Mouse (Mus musculus) kidney, adult 2 months (tissue): ENCODE measurements around the gene Iqschfp. TPM values are rescaled to one million over a fixed set of nuclear protein-coding genes. Genes with fewer than 3 reads are reported as not detected.
A peak's percentile ranks its signal among the peaks of the same experiment; 100 is the strongest.

Experiments used
- DNase-seq: peaks from one replicate; pipeline ENCODE4 v3.0.0; 2021
- H3K27ac ChIP-seq: fragments of 200-500 bp; 2 replicates; pipeline ENCODE4 v1.5.1; 2012; ENCODE audit warnings: low read depth, low read length, control low read depth, inconsistent platforms; ENCODE audit not compliant: insufficient read depth
- H3K27me3 ChIP-seq: fragments of 200-500 bp; replicated peaks from 2 replicates; pipeline ENCODE4 v1.6.1; 2012; ENCODE audit warnings: mild to moderate bottlenecking, moderate library complexity, low read length, inconsistent platforms; ENCODE audit not compliant: control insufficient read depth, insufficient read depth
- H3K36me3 ChIP-seq: fragments of 200-500 bp; 2 replicates; pipeline ENCODE4 v1.6.1; 2012; ENCODE audit warnings: mild to moderate bottlenecking, moderate library complexity, low read length, inconsistent platforms; ENCODE audit not compliant: control insufficient read depth, insufficient read depth
- H3K4me1 ChIP-seq: fragments of 200-500 bp; 2 replicates; pipeline ENCODE4 v1.6.1; 2011; ENCODE audit warnings: low read length; ENCODE audit not compliant: control insufficient read depth, insufficient read depth
- H3K4me3 ChIP-seq: fragments of 200-500 bp; 2 replicates; pipeline ENCODE4 v1.5.1; 2011; ENCODE audit warnings: mild to moderate bottlenecking, low read depth, low read length, control low read depth; ENCODE audit not compliant: insufficient read depth
- CTCF ChIP-seq: fragments of 200-500 bp; conservative IDR thresholded peaks from 2 replicates; pipeline ENCODE4 v1.5.1; 2011; ENCODE audit warnings: low read depth, mild to moderate bottlenecking, control low read depth, low read length, moderate library complexity, mixed read lengths; ENCODE audit not compliant: insufficient read depth, insufficient read length
- POLR2A ChIP-seq: fragments of 200-500 bp; IDR thresholded peaks from one replicate; pipeline ENCODE4 v1.6.1; 2011; ENCODE audit warnings: low read depth, low read length, control low read depth
- WGBS: fragments of 180-500 bp; shearing (Covaris S2); methylation state at CpG from one replicate; pipeline ENCODE4 v1.1.7; 2018; 5-methylcytosine and 5-hydroxymethylcytosine counted together
- polyA plus RNA-seq: library from polyadenylated mRNA; depleted of rRNA; stranded (reverse); fragments of >200 nt; gene quantifications from 2 replicates; pipeline ENCODE4 v1.2.3, GENCODE M21; 2012

The Iqschfp gene
- polyA plus RNA-seq, 1 experiment: not detected

DNA sequence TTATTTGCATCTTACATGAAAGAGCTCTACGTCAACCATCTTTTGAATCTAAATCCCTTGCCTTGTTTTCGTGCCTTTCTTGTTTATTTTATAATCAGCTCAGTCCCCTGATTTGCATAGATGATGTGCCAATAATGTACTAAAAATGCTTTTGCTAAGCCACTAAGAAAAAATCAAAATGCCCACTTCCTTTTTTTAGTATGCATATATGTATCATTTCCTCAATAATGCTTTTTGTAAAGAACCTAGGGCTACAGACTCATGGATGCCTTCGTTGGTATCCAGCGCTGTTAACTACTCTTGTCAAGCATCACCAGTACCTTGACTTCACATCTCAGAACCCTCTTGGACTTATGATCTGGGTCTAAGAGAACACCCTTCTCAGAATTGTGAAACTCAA is 741.5 kb downstream of the Iqschfp start:
- H3K4me1 ChIP-seq: no peaks in the 10 kb centered on the region
- TF ChIP-seq POLR2A: no peak
- TF ChIP-seq CTCF: no peak
- H3K36me3 ChIP-seq: no peaks in the 10 kb centered on the region
- H3K27ac ChIP-seq: no peak overlapping the region
- no peak overlapping the region for H3K4me3 ChIP-seq
- WGBS: 93% methylated on average over 4 of the region's 4 CpGs
- no peaks in the 10 kb centered on the region; the same call in 1 of the 2 replicates for H3K27me3 ChIP-seq
- no peak for DNase-seq

DNA sequence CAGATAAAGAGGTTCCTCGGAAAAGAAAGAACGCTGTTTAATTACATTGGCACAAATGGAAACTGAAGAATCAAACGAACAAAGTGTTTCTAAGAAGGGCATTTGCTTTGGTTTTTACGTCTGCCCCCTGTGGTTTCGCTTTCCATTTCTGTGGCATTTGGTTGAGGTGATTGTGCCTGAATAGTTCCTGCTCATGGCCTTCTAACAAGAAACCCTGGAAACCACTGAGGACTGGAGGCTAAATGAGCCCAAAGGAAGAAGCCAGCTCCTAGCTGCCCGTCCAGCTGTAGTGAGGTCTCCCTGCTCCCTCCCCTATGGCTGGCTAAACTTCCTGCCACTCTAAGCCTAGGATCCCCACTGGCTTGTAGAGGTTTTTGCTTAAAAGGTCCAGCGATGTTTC is 745.9 kb downstream of the Iqschfp start:
- H3K4me3 ChIP-seq: no peak overlapping the region
- DNase-seq: no peak
- H3K27me3 ChIP-seq: no peaks in the 10 kb centered on the region; the same call in 1 of the 2 replicates
- WGBS: 58% methylated on average over 7 of the region's 7 CpGs
- H3K36me3 ChIP-seq: no peaks in the 10 kb centered on the region
- no peaks in the 10 kb centered on the region for H3K4me1 ChIP-seq
- TF ChIP-seq CTCF (no peak), POLR2A (no peak)
- no peak overlapping the region for H3K27ac ChIP-seq

GRCm38 (mm10) chr3:68638703-68639102 is 746.7 kb downstream of the Iqschfp start:
- Histone ChIP-seq H3K36me3 (no peaks in the 10 kb centered on the region), H3K27me3 (no peaks in the 10 kb centered on the region; the same call in 1 of the 2 replicates), H3K4me3 (no peak overlapping the region), H3K27ac (no peak overlapping the region), H3K4me1 (no peaks in the 10 kb centered on the region)
- DNase-seq: no peak
- TF ChIP-seq POLR2A (no peak), CTCF (no peak)
- 100% methylated on average over 1 of the region's 1 CpGs for whole genome bisulfite sequencing

DNA sequence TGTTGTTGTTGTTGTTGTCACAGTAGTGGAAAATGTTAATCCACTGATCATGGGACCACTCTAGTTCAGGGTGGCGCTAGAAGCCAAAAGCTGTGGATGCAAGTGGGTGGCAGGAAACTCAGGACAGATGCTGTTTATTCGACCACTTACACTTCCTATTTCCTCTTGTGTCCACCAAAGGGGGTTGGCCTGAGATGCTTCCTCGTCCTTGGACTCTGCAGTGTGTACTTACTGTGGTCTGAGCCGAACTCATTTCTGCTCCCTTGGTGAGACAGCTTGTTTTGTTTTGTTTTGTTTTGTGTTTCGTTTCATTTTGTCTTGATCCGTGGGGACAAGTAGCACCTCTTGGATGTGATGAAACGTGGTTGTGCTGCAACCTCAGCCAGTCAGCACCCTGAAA is 750.9 kb downstream of the Iqschfp start:
- Histone ChIP-seq H3K27me3 (no peaks in the 10 kb centered on the region), H3K27ac (no peak overlapping the region), H3K36me3 (no peaks in the 10 kb centered on the region), H3K4me3 (no peak overlapping the region), H3K4me1 (no peaks in the 10 kb centered on the region)
- DNase-seq: no peak
- no peak for TF ChIP-seq CTCF
- no peak for TF ChIP-seq POLR2A
- 85% methylated on average over 7 of the region's 7 CpGs for WGBS

- no peak for DNase-seq
- H3K27ac ChIP-seq: no peak overlapping the region
- no peaks in the 10 kb centered on the region for H3K4me1 ChIP-seq
- no peaks in the 10 kb centered on the region for H3K27me3 ChIP-seq
- no peak for TF ChIP-seq POLR2A
- TF ChIP-seq CTCF: peak; percentile 33; the same call in 1 of the 2 replicates
- WGBS: 79% methylated on average over 6 of the region's 6 CpGs
- no peaks in the 10 kb centered on the region for H3K36me3 ChIP-seq
- no peak overlapping the region for H3K4me3 ChIP-seq
These were observed 754.5 kb downstream of the Iqschfp start for GRCm38 (mm10) chr3:68646387-68647130.

DNA sequence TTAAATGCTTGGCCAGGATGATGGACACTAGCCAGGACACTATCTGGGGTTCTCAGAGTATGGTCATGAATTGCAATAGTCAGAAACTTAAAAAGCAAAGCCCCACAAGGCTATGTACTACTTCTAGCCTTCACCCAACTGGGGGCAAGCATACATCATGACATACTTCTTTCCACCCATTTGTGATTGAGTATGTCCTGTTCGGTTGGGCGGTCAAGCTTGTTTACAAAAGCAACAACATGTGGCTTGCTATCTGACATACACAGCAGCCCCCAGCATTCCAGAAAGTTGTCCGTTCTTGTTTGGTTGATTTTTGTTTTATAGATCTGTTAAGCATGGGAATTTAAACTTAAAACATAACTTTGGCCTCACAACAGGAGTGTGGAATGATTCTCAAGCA is 755.2 kb downstream of the Iqschfp start:
- 56% methylated on average over 3 of the region's 3 CpGs for WGBS
- no peak for DNase-seq
- Histone ChIP-seq H3K36me3 (no peaks in the 10 kb centered on the region), H3K4me3 (no peak overlapping the region), H3K27me3 (no peaks in the 10 kb centered on the region), H3K4me1 (no peaks in the 10 kb centered on the region), H3K27ac (no peak overlapping the region)
- TF ChIP-seq CTCF (no peak), POLR2A (no peak)

DNA sequence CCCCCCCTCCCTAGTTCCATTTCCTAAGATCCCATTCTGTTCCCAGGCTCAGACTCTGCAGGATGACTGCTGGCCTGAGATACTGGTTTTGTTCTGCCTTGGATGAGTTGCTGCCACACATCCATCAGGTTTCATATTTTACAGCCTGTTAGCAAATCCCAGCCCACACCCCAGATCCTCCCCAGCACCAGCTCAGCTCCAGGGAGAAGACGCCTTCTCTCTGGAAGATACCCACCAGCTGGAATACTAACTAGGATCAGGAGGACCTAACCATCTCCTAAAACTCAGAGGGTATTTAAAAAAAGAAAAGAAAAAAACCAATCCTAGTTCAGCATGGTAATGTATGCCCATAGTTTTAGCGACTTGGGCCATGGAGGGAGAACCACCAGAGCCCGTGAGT is 758.2 kb downstream of the Iqschfp start:
- TF ChIP-seq CTCF (no peak), POLR2A (no peak)

More for the DNA sequence above, 758.2 kb downstream of the Iqschfp start:
- Histone ChIP-seq H3K4me3 (no peak overlapping the region), H3K4me1 (no peaks in the 10 kb centered on the region), H3K36me3 (no peaks in the 10 kb centered on the region), H3K27me3 (no peaks in the 10 kb centered on the region), H3K27ac (no peak overlapping the region)
- DNase-seq: no peak
- 93% methylated on average over 3 of the region's 3 CpGs for WGBS
